Mouse (Mus musculus) urinary bladder, adult 18-20 months (tissue): Measurements from ENCODE around the gene 4930452B06Rik.
"Not testable (repeated sequence)": the region's sequence is repeated elsewhere in the genome, so short reads cannot be mapped to it uniquely, and the experiment has no call there.

Experiments used
- DNase-seq, 2 experiments: peaks; one replicate each; pipeline ENCODE4 v3.0.0; 2022; ENCODE audit warnings: low spot score in 2 of 2, mixed read lengths in 2 of 2

The 4930452B06Rik gene

GRCm38 (mm10) chr14:8665636-8666411, at the start of gene 4930452B06Rik:
Gene 4930452B06Rik, minus strand, starts transcription at chr14:8666240.
- DNase-seq: peak; percentile 69 to 70

- no peak for DNase-seq
Measured at GRCm38 (mm10) chr14:8712674-8713073, 46.6 kb upstream of the 4930452B06Rik start.

DNA sequence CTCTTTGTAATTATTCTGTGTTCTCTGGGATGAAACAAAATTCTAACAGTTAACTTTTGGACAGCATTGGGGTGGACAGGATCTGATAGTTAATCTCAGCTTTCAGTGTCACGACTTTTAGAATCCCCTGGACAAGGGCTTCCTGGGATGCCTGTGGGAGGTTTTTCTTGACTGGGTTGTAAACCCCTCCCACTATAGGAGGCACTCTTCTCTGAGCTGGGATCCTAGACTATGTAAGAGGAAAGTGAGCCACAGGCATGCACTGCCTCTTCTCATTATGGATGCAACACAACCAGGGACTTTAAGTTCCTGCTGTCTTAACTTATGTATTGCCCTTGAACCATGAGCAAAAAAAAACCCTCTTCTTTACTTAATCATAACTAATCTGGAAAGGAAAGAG, 23.4 kb upstream of the 4930452B06Rik start:
- no peak for DNase-seq

- DNase-seq: no peak
Measured at GRCm38 (mm10) chr14:8688462-8688861, 22.4 kb upstream of the 4930452B06Rik start.

DNA sequence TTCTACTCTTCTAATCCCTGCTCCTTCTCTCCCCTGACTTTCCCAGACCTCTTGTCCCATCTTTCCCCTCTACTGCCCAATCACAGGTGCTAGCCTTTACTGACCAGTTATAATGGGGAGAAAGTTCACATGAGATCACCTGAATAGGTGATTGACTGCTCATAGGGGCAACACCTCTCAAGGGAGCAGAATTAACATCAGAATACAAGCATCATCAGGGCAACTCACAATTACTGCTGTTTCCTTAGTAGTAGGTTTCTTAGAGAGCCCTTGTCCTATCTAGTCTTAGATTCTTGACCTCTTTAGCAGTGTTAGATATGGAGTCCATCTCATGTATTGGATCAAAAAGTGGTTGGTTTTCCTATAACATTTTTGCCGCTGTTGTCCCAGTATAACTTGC, 20.1 kb upstream of the 4930452B06Rik start:
- DNase-seq: no peak

DNA sequence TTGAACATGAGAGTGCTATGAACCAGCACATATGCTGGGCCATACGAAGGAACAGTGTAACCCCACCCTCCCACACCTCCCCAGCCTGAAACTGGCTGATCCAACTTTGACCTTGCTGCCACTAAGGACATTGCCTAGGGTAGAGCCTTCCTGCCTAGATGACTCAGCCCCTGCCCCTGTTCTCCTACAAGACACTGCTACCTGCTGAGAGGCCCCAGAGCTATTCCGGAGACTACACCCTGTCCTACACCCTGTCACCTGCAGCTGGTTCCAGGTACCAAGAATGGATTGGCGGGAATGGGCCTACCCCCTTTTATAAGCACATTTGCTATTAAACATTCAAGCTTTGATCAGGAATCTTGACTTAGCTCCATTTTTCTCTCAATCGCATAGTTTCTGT, 13.9 kb upstream of the 4930452B06Rik start:
- no peak for DNase-seq

GRCm38 (mm10) chr14:8660359-8660758, 5.7 kb downstream of the 4930452B06Rik start:
- DNase-seq: no peak

DNA sequence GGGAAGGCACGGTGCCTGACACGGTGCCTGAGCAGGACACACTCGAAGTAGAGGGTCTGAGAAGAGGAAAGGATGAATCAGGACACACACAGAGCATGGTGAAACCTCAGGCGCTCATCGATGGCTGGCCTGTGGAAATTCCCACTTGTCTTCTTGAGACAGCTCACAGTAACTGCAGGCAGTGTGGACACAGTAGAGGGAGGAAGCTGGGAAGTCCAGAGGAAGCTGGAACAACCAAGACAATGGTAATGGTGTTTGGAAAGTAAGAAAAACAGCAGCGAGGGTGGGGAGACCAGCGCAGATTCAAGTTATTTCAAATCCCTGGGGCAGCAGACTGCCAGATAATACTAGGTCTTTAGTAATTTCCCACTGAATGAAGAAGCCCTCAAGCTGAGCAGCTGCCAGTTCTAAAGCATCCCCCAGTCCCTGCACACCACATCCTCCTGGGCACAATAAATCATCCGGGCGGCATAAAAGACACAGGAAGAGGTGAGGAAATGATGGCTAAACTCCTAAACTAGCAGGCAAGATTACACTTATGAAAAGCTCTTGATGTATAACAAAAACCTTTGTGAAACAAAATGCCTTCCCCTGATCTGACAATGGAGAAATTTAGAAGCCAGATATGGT, 24.3 kb downstream of the 4930452B06Rik start:
- no peak for DNase-seq

DNA sequence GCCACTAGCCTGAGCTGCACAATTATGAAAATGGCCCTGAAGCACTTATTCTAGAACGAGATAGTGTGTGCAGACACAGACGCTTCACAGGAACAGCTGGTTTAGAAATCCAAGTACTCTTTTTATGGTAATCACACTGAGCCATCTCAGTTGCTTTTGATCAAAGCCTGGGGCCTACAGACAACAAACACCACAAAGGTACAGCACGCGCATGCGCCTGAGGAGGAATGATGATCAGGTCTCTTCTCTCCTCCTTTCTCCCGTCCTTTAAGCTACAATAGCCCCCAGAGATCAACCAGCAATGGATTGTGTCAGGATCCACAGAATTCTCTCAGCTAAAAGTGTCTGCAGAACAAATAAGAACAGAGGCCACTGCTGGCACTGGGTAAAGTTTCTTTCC, 33.8 kb downstream of the 4930452B06Rik start:
- no peak for DNase-seq

GRCm38 (mm10) chr14:8628406-8628805, 37.6 kb downstream of the 4930452B06Rik start:
- no peak for DNase-seq

DNA sequence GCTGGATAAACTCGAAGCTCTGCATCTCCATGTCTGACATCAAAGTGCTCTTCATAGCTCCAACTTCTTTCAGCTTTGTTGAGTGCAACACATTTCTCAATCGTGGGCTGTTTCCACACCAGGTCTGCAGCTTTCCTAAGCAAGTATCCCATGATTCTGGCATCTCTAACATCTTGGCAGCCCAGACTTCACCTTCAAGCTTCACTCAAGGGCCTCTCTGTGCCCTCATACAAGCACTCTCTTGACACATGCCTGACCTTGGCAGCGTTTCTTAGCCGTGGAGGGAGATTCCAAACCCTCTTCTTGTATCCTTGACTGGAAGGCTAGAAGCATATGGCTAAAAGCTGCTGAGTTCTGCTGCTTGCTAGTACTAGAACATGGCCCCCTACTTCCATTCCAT, 38.6 kb downstream of the 4930452B06Rik start:
- DNase-seq: no peak

DNA sequence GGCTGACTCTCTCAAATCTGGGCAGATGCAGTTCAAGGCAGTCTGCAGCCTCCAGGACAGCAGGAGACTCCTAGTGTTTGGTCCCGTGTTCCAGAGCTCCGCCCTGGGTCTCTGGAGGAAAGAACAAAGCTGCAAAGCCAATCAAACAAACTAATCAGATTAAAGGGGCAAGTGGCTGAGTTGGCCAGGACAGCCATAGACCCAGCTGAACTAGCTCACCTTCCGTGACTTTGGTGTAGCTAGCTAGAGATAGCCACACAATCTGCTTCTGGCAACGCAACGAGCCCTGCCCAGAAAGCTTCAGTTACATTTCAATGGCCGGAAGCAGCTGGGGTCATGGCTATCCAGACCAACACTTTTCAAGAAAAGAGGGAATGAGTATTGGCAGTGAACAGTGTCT, 44.9 kb downstream of the 4930452B06Rik start:
- peak in 1 of 2 experiments; percentile 3 for DNase-seq

- DNase-seq: no peak
Measured at GRCm38 (mm10) chr14:8620580-8620979, 45.5 kb downstream of the 4930452B06Rik start.

DNA sequence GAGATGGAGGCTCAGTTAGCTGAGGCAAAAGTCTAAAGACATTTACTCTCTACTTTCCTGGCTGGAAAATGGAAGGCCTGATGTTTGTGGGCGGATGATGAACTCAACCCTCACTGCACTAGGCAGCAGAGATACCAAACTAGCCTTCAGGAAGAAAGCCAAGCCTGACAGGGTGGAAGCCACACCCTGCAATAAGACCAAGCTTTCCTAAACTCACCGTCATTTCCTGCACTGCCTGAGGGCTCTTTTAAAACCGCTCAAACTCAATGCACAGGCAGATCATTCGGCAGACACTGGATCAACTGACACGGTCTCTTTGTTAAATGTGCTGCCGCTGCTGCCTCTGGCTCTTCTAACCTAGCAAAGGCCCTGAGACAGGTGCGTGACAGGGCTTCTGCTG, 50.4 kb downstream of the 4930452B06Rik start:
- no peak for DNase-seq

DNA sequence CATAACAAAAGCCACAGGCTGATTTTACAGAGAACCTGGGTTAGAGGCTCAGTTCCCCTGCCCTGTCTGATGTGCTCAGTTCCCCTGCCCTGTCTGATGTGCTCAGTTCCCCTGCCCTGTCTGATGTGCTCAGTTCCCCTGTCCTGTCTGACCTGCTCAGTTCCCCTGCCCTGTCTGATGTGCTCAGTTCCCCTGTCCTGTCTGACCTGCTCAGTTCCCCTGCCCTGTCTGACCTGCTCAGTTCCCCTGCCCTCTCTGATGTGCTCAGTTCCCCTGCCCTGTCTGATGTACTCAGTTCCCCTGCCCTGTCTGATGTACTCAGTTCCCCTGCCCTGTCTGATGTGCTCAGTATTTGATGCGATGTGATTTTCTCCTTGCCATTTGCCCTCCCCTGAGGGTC, 51.6 kb downstream of the 4930452B06Rik start:
- DNase-seq: not testable (repeated sequence)

DNA sequence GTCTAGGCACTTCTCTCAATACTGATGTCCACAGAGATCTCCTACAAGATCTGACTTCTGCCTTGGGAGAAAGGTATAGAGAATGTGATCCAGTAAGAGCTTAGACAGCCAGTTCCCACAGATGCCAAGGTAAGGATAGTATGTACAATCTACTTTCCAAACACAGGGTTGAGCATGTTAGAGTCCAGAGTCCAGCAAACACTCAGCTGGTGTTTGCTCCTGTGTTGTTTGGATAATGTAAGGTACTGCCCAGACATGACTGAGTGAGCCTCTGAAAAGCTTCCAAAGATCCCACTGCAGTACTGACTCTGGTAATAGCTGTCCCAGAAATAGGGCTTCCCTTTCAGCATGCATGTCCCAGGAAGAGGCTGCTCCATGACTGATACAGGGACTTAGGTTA, 54.0 kb downstream of the 4930452B06Rik start:
- DNase-seq: no peak

DNA sequence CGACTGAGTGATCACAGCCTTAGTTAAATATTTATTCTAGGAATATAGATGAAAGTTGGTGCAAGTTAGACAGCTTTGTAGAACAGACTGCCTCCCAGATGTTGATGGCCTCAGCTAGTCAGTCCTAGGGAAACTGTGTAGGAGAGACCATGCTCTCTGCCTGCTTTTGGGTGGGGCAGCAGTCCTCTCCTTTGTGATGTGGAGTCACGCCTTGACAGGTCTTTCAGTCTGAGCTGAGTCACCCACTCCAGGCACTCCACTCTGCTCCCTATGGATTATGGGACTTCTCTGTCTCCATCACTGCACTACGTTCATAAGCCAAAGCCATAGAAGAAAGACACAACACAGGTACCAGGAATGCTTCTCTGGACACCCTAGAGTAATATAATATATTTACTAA, 55.9 kb downstream of the 4930452B06Rik start:
- no peak for DNase-seq

DNA sequence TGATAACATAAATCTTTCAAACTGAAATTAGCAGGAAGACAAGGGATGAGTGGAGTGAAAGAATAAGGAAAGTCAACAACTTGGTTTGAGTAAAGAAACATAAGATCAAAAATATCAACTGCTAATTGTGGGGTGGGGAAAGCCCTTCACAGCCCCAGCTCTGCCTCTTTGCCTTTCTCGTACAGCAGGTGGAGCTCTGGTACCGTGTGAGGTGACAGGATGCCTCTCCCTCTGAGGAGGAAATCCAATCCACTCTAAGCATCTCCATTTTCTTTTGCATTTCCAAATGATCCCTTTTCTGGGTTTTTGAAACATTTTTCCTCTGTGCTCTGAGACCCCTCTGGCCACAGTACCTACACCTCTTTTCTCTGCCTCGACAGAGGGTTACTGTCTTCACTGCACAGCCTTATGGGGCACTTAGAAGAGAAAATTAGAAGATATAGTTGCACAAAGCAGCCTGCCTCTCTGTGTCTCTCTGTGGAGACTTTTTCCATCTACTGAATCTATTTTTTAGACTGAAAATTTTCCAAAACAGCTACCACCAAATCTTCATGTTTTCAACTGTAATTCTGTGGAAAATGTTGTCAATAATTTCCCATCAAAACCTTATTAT, 57.4 kb downstream of the 4930452B06Rik start:
- DNase-seq: peak; percentile 33 to 51

GRCm38 (mm10) chr14:8604898-8605297, 61.1 kb downstream of the 4930452B06Rik start:
- no peak for DNase-seq

- DNase-seq: no peak
Measured at GRCm38 (mm10) chr14:8585031-8585430, 81.0 kb downstream of the 4930452B06Rik start.

- DNase-seq: not testable (repeated sequence)
Measured at GRCm38 (mm10) chr14:8551006-8551405, 115.0 kb downstream of the 4930452B06Rik start.

DNA sequence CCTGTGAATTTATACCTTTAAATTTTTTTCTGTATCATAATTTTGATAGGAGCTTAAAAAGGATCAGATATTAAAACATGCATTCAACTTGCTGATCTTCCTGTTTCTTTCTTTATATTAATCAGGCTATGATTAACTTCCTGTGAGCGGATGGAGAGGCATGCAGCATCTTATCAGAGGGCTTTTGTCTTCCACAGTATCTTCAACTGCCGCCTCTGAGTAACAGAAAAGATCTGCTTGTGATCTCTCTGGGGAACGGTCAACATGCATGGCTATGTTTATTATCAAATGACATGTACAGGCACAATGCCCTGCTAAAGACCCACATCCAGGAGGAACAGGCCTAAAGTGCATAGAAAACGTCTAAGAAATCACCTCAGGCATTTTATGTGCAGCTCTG, 116.9 kb downstream of the 4930452B06Rik start:
- no peak for DNase-seq

GRCm38 (mm10) chr14:8536024-8536423, 130.0 kb downstream of the 4930452B06Rik start:
- DNase-seq: no peak
